Mouse (Mus musculus) heart, embryonic 15.5 days (tissue): Measurements from ENCODE around the gene Tmem240. TPM values are rescaled to one million over a fixed set of nuclear protein-coding genes. Genes with fewer than 3 reads are reported as not detected.
"Not testable (repeated sequence)": the region's sequence is repeated elsewhere in the genome, so short reads cannot be mapped to it uniquely, and the experiment has no call there.

Source experiments
- ATAC-seq: fragments of 200-750 bp; cut with Nextera tagmentation; replicated peaks from 2 replicates; pipeline ENCODE4 v1.8.0; 2017; ENCODE audit warnings: low read depth, moderate TSS enrichment; ENCODE audit not compliant: insufficient number of reproducible peaks, insufficient read depth, low FRiP score
- H3K27ac ChIP-seq: fragments of 300-500 bp; sonication (generic); 2 replicates; pipeline ENCODE4 v1.5.1; 2015; ENCODE audit warnings: mild to moderate bottlenecking, inconsistent platforms
- H3K27me3 ChIP-seq: fragments of 300-500 bp; sonication (generic); 2 replicates; pipeline ENCODE4 v1.6.1; 2015; ENCODE audit warnings: inconsistent platforms
- H3K36me3 ChIP-seq: fragments of 300-500 bp; sonication (generic); 2 replicates; pipeline ENCODE4 v1.6.1; 2015; ENCODE audit warnings: mild to moderate bottlenecking, inconsistent platforms
- H3K4me1 ChIP-seq: fragments of 300-500 bp; sonication (generic); replicated peaks from 2 replicates; pipeline ENCODE4 v1.6.1; 2015; ENCODE audit warnings: inconsistent platforms
- H3K4me2 ChIP-seq: fragments of 300-500 bp; sonication (generic); 2 replicates; pipeline ENCODE4 v1.6.1; 2015; ENCODE audit warnings: inconsistent platforms, mild to moderate bottlenecking, moderate library complexity
- H3K4me3 ChIP-seq: fragments of 300-500 bp; sonication (generic); 2 replicates; pipeline ENCODE4 v1.5.1; 2015; ENCODE audit warnings: mild to moderate bottlenecking, inconsistent platforms
- H3K9ac ChIP-seq: fragments of 300-500 bp; sonication (generic); 2 replicates; pipeline ENCODE4 v1.6.1; 2015; ENCODE audit warnings: mild to moderate bottlenecking, inconsistent platforms
- H3K9me3 ChIP-seq: fragments of 300-500 bp; sonication (generic); replicated peaks from 2 replicates; pipeline ENCODE4 v1.6.1; 2016; ENCODE audit warnings: inconsistent platforms
- WGBS: fragments of 180-500 bp; shearing (Covaris S2); methylation state at CpG from one replicate; pipeline ENCODE4 v1.1.7; 2015; ENCODE audit warnings: mixed read lengths; 5-methylcytosine and 5-hydroxymethylcytosine counted together
- polyA plus RNA-seq: library from polyadenylated mRNA; unstranded; fragments of >200 nt; fragmentation: Nextera tagmentation; extraction: Ambion mirVana; gene quantifications from 2 replicates; pipeline ENCODE4 v1.2.1, GENCODE M21; 2015

Tmem240 gene
- polyA plus RNA-seq, 1 experiment from 2014 or later: 0.53 TPM

- H3K36me3 ChIP-seq: peaks cover 28% of the 10 kb centered on the region
- no peaks in the 10 kb centered on the region for H3K9me3 ChIP-seq
- no peak overlapping the region for H3K4me2 ChIP-seq
- H3K27me3 ChIP-seq: no peaks in the 10 kb centered on the region
- H3K27ac ChIP-seq: no peak overlapping the region
- WGBS: 46% methylated on average over 8 of the region's 8 CpGs
- H3K4me1 ChIP-seq: peaks cover 33% of the 10 kb centered on the region
- ATAC-seq: no peak
- no peak overlapping the region for H3K9ac ChIP-seq
- no peak overlapping the region for H3K4me3 ChIP-seq
These were observed 3.7 kb downstream of the Tmem240 start for GRCm38 (mm10) chr4:155738262-155738661.

GRCm38 (mm10) chr4:155739152-155739551 is 4.6 kb downstream of the Tmem240 start:
- no peak overlapping the region for H3K4me3 ChIP-seq
- H3K36me3 ChIP-seq: peaks cover 37% of the 10 kb centered on the region
- 73% methylated on average over 6 of the region's 6 CpGs for WGBS
- H3K27ac ChIP-seq: no peak overlapping the region
- no peak overlapping the region for H3K9ac ChIP-seq
- H3K4me1 ChIP-seq: peaks cover 25% of the 10 kb centered on the region
- no peak for ATAC-seq
- H3K9me3 ChIP-seq: no peaks in the 10 kb centered on the region
- no peak overlapping the region for H3K4me2 ChIP-seq
- H3K27me3 ChIP-seq: no peaks in the 10 kb centered on the region

- no peak for ATAC-seq
- H3K27ac ChIP-seq: no peak overlapping the region
- no peaks in the 10 kb centered on the region for H3K27me3 ChIP-seq
- H3K9me3 ChIP-seq: no peaks in the 10 kb centered on the region
- no peak overlapping the region for H3K4me2 ChIP-seq
- H3K4me1 ChIP-seq: peaks cover 23% of the 10 kb centered on the region
- 79% methylated on average over 37 of the region's 37 CpGs for WGBS
- H3K36me3 ChIP-seq: peaks cover 45% of the 10 kb centered on the region
- no peak overlapping the region for H3K9ac ChIP-seq
- H3K4me3 ChIP-seq: no peak overlapping the region
These were observed 5.4 kb downstream of the Tmem240 start for GRCm38 (mm10) chr4:155739741-155740636.

GRCm38 (mm10) chr4:155740681-155741080 is 6.1 kb downstream of the Tmem240 start:
- H3K9ac ChIP-seq, H3K9me3 ChIP-seq, H3K27me3 ChIP-seq, H3K4me3 ChIP-seq, H3K4me2 ChIP-seq, H3K27ac ChIP-seq, ATAC-seq: not testable (repeated sequence)
- Histone ChIP-seq H3K4me1 (peaks cover 19% of the 10 kb centered on the region), H3K36me3 (peaks cover 52% of the 10 kb centered on the region)
- 83% methylated on average over 10 of the region's 10 CpGs for WGBS

GRCm38 (mm10) chr4:155742684-155743083 is 8.1 kb downstream of the Tmem240 start:
- Histone ChIP-seq H3K27me3 (no peaks in the 10 kb centered on the region), H3K4me3 (no peak overlapping the region), H3K9ac (no peak overlapping the region), H3K4me1 (peaks cover 15% of the 10 kb centered on the region), H3K4me2 (no peak overlapping the region), H3K9me3 (no peaks in the 10 kb centered on the region), H3K27ac (no peak overlapping the region), H3K36me3 (peaks cover 70% of the 10 kb centered on the region)
- WGBS: 92% methylated on average over 5 of the region's 5 CpGs
- no peak for ATAC-seq

GRCm38 (mm10) chr4:155744474-155744873 is 9.9 kb downstream of the Tmem240 start:
- no peak for ATAC-seq
- no peak overlapping the region for H3K27ac ChIP-seq
- H3K36me3 ChIP-seq: peaks cover 88% of the 10 kb centered on the region
- no peak overlapping the region for H3K4me3 ChIP-seq
- no peaks in the 10 kb centered on the region for H3K27me3 ChIP-seq
- no peak overlapping the region for H3K9ac ChIP-seq
- 89% methylated on average over 8 of the region's 8 CpGs for WGBS
- no peak overlapping the region for H3K4me2 ChIP-seq
- H3K9me3 ChIP-seq: no peaks in the 10 kb centered on the region
- H3K4me1 ChIP-seq: peaks cover 9% of the 10 kb centered on the region

- Histone ChIP-seq H3K27me3 (no peaks in the 10 kb centered on the region), H3K9ac (no peak overlapping the region), H3K4me2 (no peak overlapping the region), H3K9me3 (no peaks in the 10 kb centered on the region), H3K4me1 (peaks cover 2% of the 10 kb centered on the region), H3K36me3 (peaks cover 93% of the 10 kb centered on the region), H3K4me3 (no peak overlapping the region), H3K27ac (no peak overlapping the region)
- ATAC-seq: no peak
- 92% methylated on average over 5 of the region's 5 CpGs for WGBS
These were observed 10.5 kb downstream of the Tmem240 start for GRCm38 (mm10) chr4:155745136-155745535.

- Histone ChIP-seq H3K4me3 (no peak overlapping the region), H3K9ac (no peak overlapping the region), H3K4me2 (no peak overlapping the region), H3K36me3 (peaks cover 93% of the 10 kb centered on the region), H3K27ac (no peak overlapping the region), H3K27me3 (no peaks in the 10 kb centered on the region), H3K9me3 (no peaks in the 10 kb centered on the region), H3K4me1 (no peaks in the 10 kb centered on the region)
- WGBS: 82% methylated on average over 8 of the region's 8 CpGs
- no peak for ATAC-seq
These were observed 11.5 kb downstream of the Tmem240 start for GRCm38 (mm10) chr4:155746036-155746548.

GRCm38 (mm10) chr4:155746575-155747490 is 12.2 kb downstream of the Tmem240 start:
- H3K4me1 ChIP-seq: no peaks in the 10 kb centered on the region
- H3K9me3 ChIP-seq: no peaks in the 10 kb centered on the region
- H3K27ac ChIP-seq: no peak overlapping the region
- H3K27me3 ChIP-seq: no peaks in the 10 kb centered on the region
- H3K36me3 ChIP-seq: peaks cover 94% of the 10 kb centered on the region
- H3K4me2 ChIP-seq: no peak overlapping the region
- ATAC-seq: no peak
- H3K9ac ChIP-seq: no peak overlapping the region
- H3K4me3 ChIP-seq: no peak overlapping the region
- WGBS: 89% methylated on average over 17 of the region's 17 CpGs

- Histone ChIP-seq H3K36me3 (peaks cover 46% of the 10 kb centered on the region), H3K4me3 (no peak overlapping the region), H3K9ac (no peak overlapping the region), H3K27ac (peak overlapping the region; percentile 53; the same call in 1 of the 2 replicates), H3K4me1 (peaks cover 40% of the 10 kb centered on the region), H3K9me3 (no peaks in the 10 kb centered on the region), H3K27me3 (no peaks in the 10 kb centered on the region), H3K4me2 (peak overlapping the region; percentile 22)
- ATAC-seq: no peak
- 66% methylated on average over 12 of the region's 12 CpGs for WGBS
These were observed 22.4 kb downstream of the Tmem240 start for GRCm38 (mm10) chr4:155757011-155757410.
